Mouse (Mus musculus): Measurements from ENCODE around the gene Csmd2. TPM values are rescaled to one million over a fixed set of nuclear protein-coding genes. Genes with fewer than 3 reads are reported as not detected.
A peak's percentile ranks its signal among the peaks of the same experiment; 100 is the strongest.

Gene Csmd2
- polyA plus RNA-seq, 1 experiment from 2014 or later = 4.5 TPM

DNA sequence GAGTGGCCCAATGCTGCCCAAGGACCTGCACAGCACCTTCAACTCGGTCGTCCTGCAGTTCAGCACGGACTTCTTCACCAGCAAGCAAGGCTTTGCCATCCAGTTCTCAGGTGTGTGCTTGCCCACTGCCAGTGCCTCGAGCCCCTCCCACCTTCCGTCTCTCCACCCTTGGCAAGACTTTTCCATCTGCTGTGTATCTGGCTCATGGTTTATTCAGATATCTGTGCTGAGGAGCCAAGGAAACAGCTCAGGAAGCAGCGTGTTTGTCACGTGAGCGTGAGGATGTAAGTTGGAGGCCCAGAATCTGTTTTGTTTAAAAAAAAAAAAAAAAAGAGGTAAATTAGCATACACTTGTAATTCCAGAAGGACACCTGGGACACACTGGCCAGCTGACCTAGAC lies 455.1 kb downstream of the Csmd2 start:
- H3K4me2 ChIP-seq = no peak overlapping the region
- peak overlapping the region; percentile 10; the same call in 1 of the 2 replicates for H3K27ac ChIP-seq
- H3K9me3 ChIP-seq (replicated peaks) = no peaks in the 10 kb centered on the region
- H3K36me3 ChIP-seq (ENCODE audit: poor library complexity, severe bottlenecking) = no peaks in the 10 kb centered on the region
- H3K4me1 ChIP-seq = peaks cover 20% of the 10 kb centered on the region
- no peak overlapping the region for H3K9ac ChIP-seq
- 75% methylated on average over 8 of the region's 8 CpGs for WGBS
- no peak overlapping the region for H3K4me3 ChIP-seq
- peak; percentile 66; the same call in 1 of the 2 replicates for ATAC-seq
- no peaks in the 10 kb centered on the region for H3K27me3 ChIP-seq

DNA sequence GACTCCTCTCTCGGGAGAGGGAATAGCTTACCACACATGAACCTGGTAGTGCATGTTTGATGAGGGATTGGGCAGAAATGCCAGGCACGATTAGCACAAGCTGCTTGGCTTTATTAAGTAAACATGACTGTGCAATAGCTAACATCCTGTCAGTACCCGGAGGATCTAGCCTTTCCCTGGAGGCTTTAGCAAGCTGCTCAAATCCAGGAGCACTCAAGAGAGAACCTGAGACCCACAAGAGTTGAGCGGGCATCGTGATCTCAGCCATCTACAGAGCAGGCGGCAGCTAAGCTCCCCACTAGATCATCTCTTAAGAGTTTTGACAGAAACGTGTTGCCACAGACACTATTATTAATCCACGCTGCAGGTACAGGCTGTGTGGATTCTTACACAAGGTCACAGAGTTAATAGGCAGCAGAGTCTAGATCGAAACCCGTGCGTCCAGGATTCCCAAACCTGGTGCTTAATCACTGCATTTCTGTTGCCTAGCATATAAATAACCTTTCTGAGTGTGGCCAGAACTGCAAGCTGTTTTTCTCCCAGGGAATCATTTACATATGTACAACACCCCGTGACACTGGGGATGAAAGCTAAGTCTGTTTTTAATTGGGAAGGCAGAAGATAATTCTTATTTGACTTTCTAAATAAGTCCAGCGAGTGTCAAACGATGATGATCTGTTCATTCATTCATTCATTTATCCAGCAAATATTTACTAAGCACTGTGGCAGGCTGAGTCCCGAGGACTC lies 458.0 kb downstream of the Csmd2 start:
- Histone ChIP-seq H3K36me3 (ENCODE audit: poor library complexity, severe bottlenecking) (0 out of 2 replicates have a peak, but pooled peaks cover 4% of the 10 kb centered on the region), H3K27ac (no peak overlapping the region), H3K4me1 (peaks cover 26% of the 10 kb centered on the region), H3K4me2 (no peak overlapping the region), H3K27me3 (no peaks in the 10 kb centered on the region), H3K4me3 (no peak overlapping the region), H3K9me3 (replicated peaks) (no peaks in the 10 kb centered on the region), H3K9ac (no peak overlapping the region)
- WGBS = 59% methylated on average over 15 of the region's 15 CpGs
- no peak for ATAC-seq

DNA sequence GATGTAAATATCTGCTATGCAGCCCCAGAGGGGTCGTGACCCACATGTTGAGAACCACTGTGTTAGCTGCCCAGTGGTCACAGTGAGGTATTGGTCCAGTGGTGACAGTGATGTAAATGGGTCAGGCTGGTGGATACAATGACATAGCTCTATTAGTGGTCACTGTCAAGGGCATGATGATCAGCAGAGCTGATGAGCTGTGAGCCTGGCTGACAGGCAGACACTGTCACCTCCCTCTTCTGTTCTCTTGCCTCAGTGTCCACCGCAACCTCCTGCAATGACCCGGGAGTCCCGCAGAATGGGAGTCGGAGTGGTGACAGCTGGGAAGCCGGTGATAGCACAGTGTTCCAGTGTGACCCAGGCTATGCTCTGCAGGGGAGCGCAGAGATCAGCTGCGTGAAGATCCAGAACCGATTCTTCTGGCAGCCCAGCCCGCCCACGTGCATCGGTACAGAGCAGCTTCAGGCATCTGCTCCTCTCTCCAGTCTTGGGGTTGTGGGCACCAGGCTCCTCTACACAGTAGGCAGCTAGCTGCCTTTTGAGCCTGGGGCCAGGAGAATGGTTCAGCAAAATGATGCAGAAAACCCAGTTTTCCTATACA lies 461.3 kb downstream of the Csmd2 start:
- 85% methylated on average over 12 of the region's 12 CpGs for WGBS
- H3K27ac ChIP-seq = no peak overlapping the region
- H3K4me3 ChIP-seq = no peak overlapping the region
- H3K4me2 ChIP-seq = no peak overlapping the region
- H3K4me1 ChIP-seq = peaks cover 34% of the 10 kb centered on the region
- H3K27me3 ChIP-seq = no peaks in the 10 kb centered on the region
- no peak overlapping the region for H3K9ac ChIP-seq
- H3K36me3 ChIP-seq (ENCODE audit: poor library complexity, severe bottlenecking) = 0 out of 2 replicates have a peak, but pooled peaks cover 4% of the 10 kb centered on the region
- ATAC-seq = no peak
- no peaks in the 10 kb centered on the region for H3K9me3 ChIP-seq (replicated peaks)

DNA sequence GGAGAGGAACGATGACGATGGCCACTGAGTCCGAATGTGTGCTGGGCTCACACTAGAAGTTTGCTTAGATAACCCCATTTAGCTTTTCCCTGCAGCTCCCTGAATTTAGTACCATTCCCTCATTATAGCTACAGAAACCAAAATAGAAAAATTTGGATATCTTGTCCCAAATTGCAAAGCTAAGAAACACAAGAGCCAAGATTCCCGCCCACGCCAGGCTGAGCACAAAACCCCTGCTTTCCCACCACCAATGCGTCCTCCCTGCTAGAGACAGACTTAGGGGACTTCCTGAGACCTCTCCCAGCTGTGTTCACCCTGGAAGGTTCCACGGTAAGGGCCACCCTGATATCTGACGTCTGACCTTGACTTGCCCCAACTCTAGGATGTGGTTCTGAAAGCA lies 462.5 kb downstream of the Csmd2 start:
- Histone ChIP-seq H3K27me3 (no peaks in the 10 kb centered on the region), H3K4me1 (peaks cover 29% of the 10 kb centered on the region), H3K4me3 (no peak overlapping the region), H3K9me3 (replicated peaks) (no peaks in the 10 kb centered on the region), H3K9ac (no peak overlapping the region), H3K36me3 (ENCODE audit: poor library complexity, severe bottlenecking) (0 out of 2 replicates have a peak, but pooled peaks cover 4% of the 10 kb centered on the region), H3K27ac (no peak overlapping the region; the same call in 1 of the 2 replicates), H3K4me2 (no peak overlapping the region)
- 95% methylated on average over 8 of the region's 8 CpGs for WGBS
- ATAC-seq = no peak

GRCm38 (mm10) chr4:128450974-128451373 lies 463.3 kb downstream of the Csmd2 start:
- H3K27me3 ChIP-seq = no peaks in the 10 kb centered on the region
- H3K9ac ChIP-seq = 0 out of 2 replicates have a peak overlapping the region, but pooled peaks have one; percentile 34
- H3K36me3 ChIP-seq (ENCODE audit: poor library complexity, severe bottlenecking) = 0 out of 2 replicates have a peak, but pooled peaks cover 4% of the 10 kb centered on the region
- H3K9me3 ChIP-seq (replicated peaks) = no peaks in the 10 kb centered on the region
- H3K4me1 ChIP-seq = peaks cover 21% of the 10 kb centered on the region
- WGBS = 13% methylated on average over 8 of the region's 8 CpGs
- peak; percentile 89 for ATAC-seq
- H3K27ac ChIP-seq = peak overlapping the region; percentile 85
- H3K4me2 ChIP-seq = no peak overlapping the region
- H3K4me3 ChIP-seq = no peak overlapping the region

- WGBS = 64% methylated on average over 3 of the region's 3 CpGs
- H3K9ac ChIP-seq = peak overlapping the region; percentile 34; the same call in 1 of the 2 replicates
- no peak overlapping the region for H3K4me2 ChIP-seq
- H3K4me1 ChIP-seq = peaks cover 17% of the 10 kb centered on the region
- H3K27ac ChIP-seq = peak overlapping the region; percentile 85
- H3K27me3 ChIP-seq = no peaks in the 10 kb centered on the region
- ATAC-seq = peak; percentile 44; the same call in 1 of the 2 replicates
- H3K4me3 ChIP-seq = no peak overlapping the region
- 0 out of 2 replicates have a peak, but pooled peaks cover 4% of the 10 kb centered on the region for H3K36me3 ChIP-seq (ENCODE audit: poor library complexity, severe bottlenecking)
- no peaks in the 10 kb centered on the region for H3K9me3 ChIP-seq (replicated peaks)
These were observed 463.7 kb downstream of the Csmd2 start for GRCm38 (mm10) chr4:128451383-128451794.

GRCm38 (mm10) chr4:128466708-128467107 lies 479.1 kb downstream of the Csmd2 start:
- WGBS = 90% methylated on average over 5 of the region's 5 CpGs
- no peak for ATAC-seq
- Histone ChIP-seq H3K4me3 (no peak overlapping the region), H3K9ac (no peak overlapping the region), H3K4me1 (no peaks in the 10 kb centered on the region), H3K27ac (no peak overlapping the region), H3K27me3 (no peaks in the 10 kb centered on the region), H3K9me3 (replicated peaks) (no peaks in the 10 kb centered on the region), H3K4me2 (no peak overlapping the region), H3K36me3 (ENCODE audit: poor library complexity, severe bottlenecking) (no peaks in the 10 kb centered on the region)

DNA sequence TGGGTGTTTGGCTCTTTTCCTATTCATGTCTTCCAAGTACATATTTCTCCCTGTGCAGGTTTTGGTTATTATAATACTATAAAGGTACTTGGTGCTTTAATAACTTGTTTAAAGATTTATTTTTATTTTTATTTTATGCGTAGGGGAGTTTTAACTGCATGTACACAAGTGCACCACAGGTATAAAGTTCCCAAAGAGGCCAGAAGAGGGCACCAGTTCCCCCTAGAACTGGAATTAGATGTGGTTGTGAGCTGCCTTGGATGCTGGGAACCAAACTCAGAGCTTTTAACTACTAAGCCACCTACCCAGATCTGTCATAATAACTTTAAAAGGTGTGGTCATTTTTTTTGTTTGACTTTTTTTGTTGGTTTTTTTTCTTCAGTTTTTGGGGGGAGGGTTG lies 480.4 kb downstream of the Csmd2 start:
- ATAC-seq = no peak
- 83% methylated on average over 1 of the region's 1 CpGs for WGBS

DNA sequence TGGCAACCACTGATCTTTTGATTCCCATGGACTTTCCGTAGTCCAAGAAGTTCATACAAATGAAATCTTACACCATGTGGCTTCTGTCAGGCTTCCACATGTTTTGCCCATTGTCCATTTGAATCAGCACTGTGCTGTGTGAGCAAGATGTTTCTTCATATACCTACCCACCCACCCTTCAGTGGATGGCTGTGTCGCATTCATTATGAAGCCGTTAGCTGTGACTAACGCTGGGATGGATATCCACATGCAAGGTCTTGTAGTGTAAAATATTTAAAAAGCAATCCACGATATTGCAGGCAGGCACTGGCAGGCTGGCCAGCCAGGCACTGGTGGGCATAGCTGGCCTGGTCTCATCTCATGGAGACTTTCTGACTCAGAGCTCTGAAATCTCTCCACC lies 488.6 kb downstream of the Csmd2 start:
- ATAC-seq = no peak
- H3K27ac ChIP-seq = no peak overlapping the region
- H3K4me2 ChIP-seq = no peak overlapping the region
- no peaks in the 10 kb centered on the region for H3K9me3 ChIP-seq (replicated peaks)
- H3K4me1 ChIP-seq = no peaks in the 10 kb centered on the region
- H3K36me3 ChIP-seq (ENCODE audit: poor library complexity, severe bottlenecking) = peaks cover 15% of the 10 kb centered on the region; the same call in 1 of the 2 replicates
- no peak overlapping the region for H3K9ac ChIP-seq
- no peaks in the 10 kb centered on the region for H3K27me3 ChIP-seq
- H3K4me3 ChIP-seq = no peak overlapping the region
- 70% methylated on average over 5 of the region's 5 CpGs for WGBS

More for the DNA sequence above, 480.4 kb downstream of the Csmd2 start:
- Histone ChIP-seq H3K36me3 (ENCODE audit: poor library complexity, severe bottlenecking) (no peaks in the 10 kb centered on the region), H3K4me3 (no peak overlapping the region), H3K4me2 (no peak overlapping the region), H3K4me1 (no peaks in the 10 kb centered on the region), H3K27ac (no peak overlapping the region), H3K27me3 (no peaks in the 10 kb centered on the region), H3K9ac (no peak overlapping the region), H3K9me3 (replicated peaks) (no peaks in the 10 kb centered on the region)

GRCm38 (mm10) chr4:128483891-128484290 lies 496.2 kb downstream of the Csmd2 start:
- no peaks in the 10 kb centered on the region for H3K9me3 ChIP-seq (replicated peaks)
- H3K27me3 ChIP-seq = no peaks in the 10 kb centered on the region
- ATAC-seq = no peak
- peaks cover 7% of the 10 kb centered on the region; the same call in 1 of the 2 replicates for H3K36me3 ChIP-seq (ENCODE audit: poor library complexity, severe bottlenecking)
- no peaks in the 10 kb centered on the region for H3K4me1 ChIP-seq
- no peak overlapping the region for H3K27ac ChIP-seq
- H3K4me2 ChIP-seq = no peak overlapping the region
- WGBS = 84% methylated on average over 7 of the region's 7 CpGs
- H3K4me3 ChIP-seq = no peak overlapping the region
- no peak overlapping the region for H3K9ac ChIP-seq

DNA sequence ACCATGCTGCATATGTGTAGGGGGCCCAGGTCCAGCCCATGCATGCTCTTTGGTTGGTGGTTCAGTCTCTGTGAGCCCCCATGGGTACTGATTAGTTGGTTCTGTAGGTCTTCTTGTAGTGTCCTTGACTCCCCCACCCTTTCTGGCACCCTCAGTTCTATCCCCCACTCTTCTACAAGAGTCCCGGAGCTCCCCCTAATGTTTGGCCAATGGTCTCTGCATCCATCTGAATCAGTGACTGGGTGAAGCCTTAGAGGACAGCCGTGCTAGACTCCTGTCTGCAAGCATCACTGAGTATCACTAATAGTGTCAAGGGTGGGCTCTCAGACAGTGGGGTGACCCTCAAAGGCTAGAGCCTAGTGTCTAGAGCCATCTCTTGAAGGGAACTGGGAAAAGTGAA lies 497.0 kb downstream of the Csmd2 start:
- Histone ChIP-seq H3K4me1 (no peaks in the 10 kb centered on the region), H3K4me2 (no peak overlapping the region), H3K27me3 (no peaks in the 10 kb centered on the region), H3K9me3 (replicated peaks) (no peaks in the 10 kb centered on the region), H3K27ac (no peak overlapping the region), H3K4me3 (no peak overlapping the region), H3K9ac (no peak overlapping the region), H3K36me3 (ENCODE audit: poor library complexity, severe bottlenecking) (peaks cover 7% of the 10 kb centered on the region; the same call in 1 of the 2 replicates)
- WGBS = 69% methylated on average over 2 of the region's 2 CpGs
- ATAC-seq = no peak

- Histone ChIP-seq H3K9ac (no peak overlapping the region), H3K36me3 (ENCODE audit: poor library complexity, severe bottlenecking) (peaks cover 10% of the 10 kb centered on the region; the same call in 1 of the 2 replicates), H3K27me3 (no peaks in the 10 kb centered on the region), H3K4me2 (no peak overlapping the region), H3K9me3 (replicated peaks) (no peaks in the 10 kb centered on the region), H3K27ac (no peak overlapping the region), H3K4me3 (no peak overlapping the region), H3K4me1 (peaks cover 18% of the 10 kb centered on the region)
- ATAC-seq = no peak
- WGBS = 78% methylated on average over 11 of the region's 11 CpGs
These were observed 502.0 kb downstream of the Csmd2 start for GRCm38 (mm10) chr4:128489521-128490100.

All from forebrain, embryonic 13.5 days (tissue).